Mouse (Mus musculus) stomach, embryonic 16.5 days (tissue): ENCODE measurements around the gene Hfm1. TPM values are rescaled to one million over a fixed set of nuclear protein-coding genes. Genes with fewer than 3 reads are reported as not detected.

Experiments
- ATAC-seq: fragments of 200-750 bp; cut with Nextera tagmentation; 2 replicates; pipeline ENCODE4 v1.8.0; 2017; ENCODE audit warnings: moderate number of reproducible peaks, moderate TSS enrichment; ENCODE audit not compliant: insufficient read depth, low FRiP score
- H3K27ac ChIP-seq: fragments of 300-500 bp; sonication (generic); 2 replicates; pipeline ENCODE4 v1.5.1; 2014; ENCODE audit warnings: low read length
- H3K27me3 ChIP-seq: fragments of 300-500 bp; sonication (generic); 2 replicates; pipeline ENCODE4 v1.6.1; 2014; ENCODE audit warnings: low read length, control low read depth, mixed read lengths; ENCODE audit not compliant: control insufficient read depth, insufficient read depth
- H3K36me3 ChIP-seq: fragments of 300-500 bp; sonication (generic); 2 replicates; pipeline ENCODE4 v1.6.1; 2014; ENCODE audit warnings: low read length; ENCODE audit not compliant: control insufficient read depth, insufficient read depth
- H3K4me1 ChIP-seq: fragments of 300-500 bp; sonication (generic); 2 replicates; pipeline ENCODE4 v1.6.1; 2014; ENCODE audit warnings: low read length, control low read depth, mixed read lengths; ENCODE audit not compliant: control insufficient read depth, insufficient read depth
- H3K4me2 ChIP-seq: fragments of 300-500 bp; sonication (generic); 2 replicates; pipeline ENCODE4 v1.6.1; 2014; ENCODE audit warnings: low read depth, low read length, mixed read lengths
- H3K4me3 ChIP-seq: fragments of 300-500 bp; sonication (generic); replicated peaks from 2 replicates; pipeline ENCODE4 v1.5.1; 2014; ENCODE audit warnings: mild to moderate bottlenecking, low read length
- H3K9ac ChIP-seq: fragments of 300-500 bp; sonication (generic); 2 replicates; pipeline ENCODE4 v1.6.1; 2014; ENCODE audit warnings: low read length
- H3K9me3 ChIP-seq: fragments of 300-500 bp; sonication (generic); replicated peaks from 2 replicates; pipeline ENCODE4 v1.6.1; 2016; ENCODE audit warnings: low read length, control low read depth; ENCODE audit not compliant: control insufficient read depth
- WGBS: fragments of 180-500 bp; shearing (Covaris S2); extraction: QIAGEN DNeasy Blood & Tissue Kit; methylation state at CpG from one replicate; pipeline ENCODE4 v1.1.7; 2014; 5-methylcytosine and 5-hydroxymethylcytosine counted together
- microRNA-seq: library from miRNA; unstranded; fragments of <30 nt; microRNA quantifications from one replicate; pipeline ENCODE4, GENCODE M21; 2016
- polyA plus RNA-seq: library from polyadenylated mRNA; unstranded; fragments of >200 nt; fragmentation: Nextera tagmentation; extraction: Ambion mirVana; gene quantifications from 2 replicates; pipeline ENCODE4 v1.2.1, GENCODE M21; 2015

Hfm1 gene
- polyA plus RNA-seq, 1 experiment from 2014 or later = 0.87 TPM

- ATAC-seq = 0 out of 2 replicates have a peak, but pooled peaks have one; percentile 3
- Histone ChIP-seq H3K9ac (no peak overlapping the region), H3K27me3 (no peaks in the 10 kb centered on the region), H3K36me3 (no peaks in the 10 kb centered on the region), H3K4me1 (0 out of 2 replicates have a peak, but pooled peaks cover 6% of the 10 kb centered on the region), H3K4me3 (no peak overlapping the region), H3K4me2 (no peak overlapping the region), H3K27ac (no peak overlapping the region), H3K9me3 (no peaks in the 10 kb centered on the region)
- 20% methylated on average over 9 of the region's 9 CpGs for WGBS
Observed at GRCm38 (mm10) chr5:106801215-106801863, 124.8 kb downstream of the Hfm1 start.

GRCm38 (mm10) chr5:106797896-106798295, 128.2 kb downstream of the Hfm1 start:
- WGBS = 73% methylated on average over 5 of the region's 5 CpGs
- Histone ChIP-seq H3K4me3 (no peak overlapping the region), H3K4me2 (no peak overlapping the region), H3K4me1 (0 out of 2 replicates have a peak, but pooled peaks cover 6% of the 10 kb centered on the region), H3K9ac (no peak overlapping the region), H3K9me3 (no peaks in the 10 kb centered on the region), H3K27ac (no peak overlapping the region), H3K27me3 (no peaks in the 10 kb centered on the region), H3K36me3 (no peaks in the 10 kb centered on the region)
- no peak for ATAC-seq

- H3K4me3 ChIP-seq = no peak overlapping the region
- H3K36me3 ChIP-seq = no peaks in the 10 kb centered on the region
- 13% methylated on average over 6 of the region's 6 CpGs for WGBS
- peak; percentile 68; the same call in 1 of the 2 replicates for ATAC-seq
- no peak overlapping the region for H3K9ac ChIP-seq
- no peaks in the 10 kb centered on the region for H3K27me3 ChIP-seq
- H3K4me1 ChIP-seq = no peaks in the 10 kb centered on the region
- H3K27ac ChIP-seq = no peak overlapping the region
- no peak overlapping the region for H3K4me2 ChIP-seq
- H3K9me3 ChIP-seq = no peaks in the 10 kb centered on the region
Observed at GRCm38 (mm10) chr5:106791241-106791572, 134.9 kb downstream of the Hfm1 start.

GRCm38 (mm10) chr5:106790496-106791240, 135.5 kb downstream of the Hfm1 start:
- H3K27me3 ChIP-seq = no peaks in the 10 kb centered on the region
- no peak for ATAC-seq
- H3K4me1 ChIP-seq = no peaks in the 10 kb centered on the region
- H3K36me3 ChIP-seq = no peaks in the 10 kb centered on the region
- H3K27ac ChIP-seq = no peak overlapping the region
- 26% methylated on average over 5 of the region's 5 CpGs for WGBS
- no peak overlapping the region for H3K4me2 ChIP-seq
- H3K9ac ChIP-seq = no peak overlapping the region
- no peak overlapping the region for H3K4me3 ChIP-seq
- peaks cover 3% of the 10 kb centered on the region; the same call in 1 of the 2 replicates for H3K9me3 ChIP-seq

Small RNAs within 50 kb of the gene (microRNA-seq; reads per million reads assigned to microRNA genes)
- gene Gm27527 = not detected

Other genes with a start within 250 kb of the Hfm1 start
- 40.5 and 47.0 TPM in 2 replicates for gene Zfp644, start 229.0 kb downstream of the Hfm1 start, polyA plus RNA-seq
- 39.2 and 42.6 TPM in 2 replicates for gene Cdc7, start 38.0 kb upstream of the Hfm1 start, polyA plus RNA-seq